Mouse (Mus musculus) ES-Bruce4 (cell line): ENCODE measurements around the gene Sdk2.

Source experiments
- CTCF ChIP-seq: IDR thresholded peaks from one replicate; pipeline ENCODE4 v1.8.1; 2011; ENCODE audit warnings: low read depth, low read length
- EP300 ChIP-seq: IDR thresholded peaks from 2 replicates; pipeline ENCODE4 v1.6.1; 2011; ENCODE audit warnings: low read depth, low read length; ENCODE audit not compliant: insufficient read depth

DNA sequence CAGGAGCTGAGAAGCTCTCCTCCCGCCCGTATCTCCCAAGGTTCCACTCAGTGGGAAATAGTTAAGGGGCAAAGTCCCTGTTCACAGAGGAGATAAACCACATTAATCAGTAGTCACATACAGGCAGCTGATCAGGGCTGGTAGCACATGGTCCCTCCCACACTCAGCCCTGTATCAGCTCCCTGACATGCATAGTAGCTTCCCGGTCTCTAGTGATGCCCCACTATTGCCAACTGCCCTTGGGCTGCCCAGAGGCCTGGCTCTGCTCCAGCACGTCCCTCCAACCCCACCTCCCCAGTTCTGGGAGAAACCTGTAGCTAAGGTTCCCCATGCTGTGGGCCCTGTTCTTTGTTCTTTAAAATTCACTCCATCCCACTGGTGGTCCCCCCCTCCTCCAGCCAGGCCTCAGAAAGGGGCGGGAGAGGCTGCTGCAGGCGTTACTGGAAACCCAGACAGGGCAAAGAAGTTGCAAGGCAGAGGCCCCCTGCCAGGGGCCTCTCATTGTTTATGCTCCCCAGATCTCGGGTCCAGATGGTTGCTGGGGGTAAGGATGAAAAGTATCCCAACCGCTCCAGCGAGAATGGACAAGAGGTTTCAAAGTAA, 317.0 kb downstream of the Sdk2 start:
- no peak for TF ChIP-seq CTCF
- TF ChIP-seq EP300, result peak; percentile 64; the same call in 1 of the 2 replicates
